Comparison of ENCODE assay signal across 1 mouse cellular context in genomic region chr11:68452740-68453139, GRCm38 (mm10).
TF ChIP-seq lines count a peak whose summit lies in the region.

No protein-coding gene starts in this region.

TF ChIP-seq in CH12.LX, 34 proteins besides CTCF, POLR2A, EP300 and RAD21 (continued from another document):
- TF ChIP-seq MAZ (IDR thresholded peaks at IDR 0.05; ENCODE audit: low read depth, low read length) = peak; percentile 84
- TF ChIP-seq TBP (conservative IDR thresholded peaks at IDR 0.05; ENCODE audit: low read depth, low read length) = 0 out of 2 replicates have a peak, but pooled peaks have one; percentile 29
- TF ChIP-seq ETS1 (conservative IDR thresholded peaks at IDR 0.05; ENCODE audit: low read depth, low read length) = peak; percentile 95
- TF ChIP-seq USF1 (IDR thresholded peaks at IDR 0.05; ENCODE audit: low read depth, low read length) = no peak; the same call in 1 of the 2 replicates
- peak; percentile 99 for TF ChIP-seq RCOR1 (conservative IDR thresholded peaks at IDR 0.05; ENCODE audit: low read depth, low read length)
- TF ChIP-seq MAX (IDR thresholded peaks at IDR 0.05; ENCODE audit: low read length) = peak; percentile 76
- TF ChIP-seq ZNF384 (IDR thresholded peaks at IDR 0.05; ENCODE audit: low read depth, low read length) = peak; percentile 49
- TF ChIP-seq SMC3 (IDR thresholded peaks at IDR 0.05; ENCODE audit: low read depth, low read length) = peak; percentile 20; the same call in 1 of the 2 replicates
- no peak; the same call in 1 of the 2 replicates for TF ChIP-seq MXI1 (IDR thresholded peaks at IDR 0.05; ENCODE audit: low read depth, low read length)
- no peak for TF ChIP-seq ZC3H11A (IDR thresholded peaks at IDR 0.05; ENCODE audit: low read depth, low read length)
- no peak for TF ChIP-seq PAX5 (IDR thresholded peaks at IDR 0.05; ENCODE audit: low read length)
- TF ChIP-seq ZKSCAN1 (IDR thresholded peaks at IDR 0.05; ENCODE audit: borderline replicate concordance, low read depth, low read length) = peak; percentile 30; the same call in 1 of the 2 replicates
- TF ChIP-seq JUN (IDR thresholded peaks at IDR 0.05; ENCODE audit: insufficient read depth, low read depth, low read length) = peak; percentile 91
